Mouse (Mus musculus) CD4-positive naive resting alpha-beta T cell, adult 76 days (primary cell): ENCODE results near the gene Pdgfa. TPM values are rescaled to one million over a fixed set of nuclear protein-coding genes. Genes with fewer than 3 reads are reported as not detected.

Experiments
- total RNA-seq: library from RNA; stranded (reverse); gene quantifications from one replicate; pipeline ENCODE4 v1.2.4, GENCODE M21; 2023

Gene Pdgfa
- not detected for total RNA-seq

DNA sequence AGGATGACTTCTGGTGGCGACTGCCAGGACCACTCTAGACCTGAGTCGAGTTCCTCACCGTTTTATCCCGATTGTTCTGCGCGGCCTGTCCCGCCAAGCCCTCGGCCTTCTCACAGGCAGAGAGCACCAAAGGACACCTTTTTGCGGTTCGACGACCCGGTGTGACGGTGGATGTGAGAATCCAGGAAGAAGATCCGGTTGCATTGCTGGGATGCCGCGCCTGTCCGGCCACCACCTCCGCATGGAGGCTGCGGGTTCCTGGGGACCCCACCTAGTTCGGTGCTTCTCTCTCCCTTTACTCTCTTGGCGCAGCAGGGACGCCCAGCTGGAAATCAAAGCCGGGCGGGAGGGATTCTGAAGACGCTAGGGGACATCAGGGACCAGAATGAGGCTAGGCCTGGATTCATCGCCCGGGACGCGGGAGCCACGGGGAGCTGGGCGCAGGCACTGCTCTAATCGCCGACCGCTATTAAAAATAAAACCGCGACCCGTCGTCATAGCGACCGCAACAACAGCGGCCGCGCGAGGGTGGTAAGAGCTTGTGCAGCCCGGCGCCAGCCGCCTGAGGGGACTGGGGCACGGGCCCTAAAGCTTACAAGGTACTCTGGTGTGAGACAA, at the start of gene Pdgfa:
Gene Pdgfa (minus strand): TSS at position 200 of the 618 bp plus-strand sequence.

Other genes starting within 250 kb of the Pdgfa start
- not detected for gene Fam20c, start 242.9 kb downstream of the Pdgfa start, total RNA-seq
- not detected for gene Gm5294, start 177.3 kb downstream of the Pdgfa start, total RNA-seq
- gene Prkar1b, start 152.6 kb upstream of the Pdgfa start, total RNA-seq, result 1.5 TPM
- gene Dnaaf5, start 152.9 kb upstream of the Pdgfa start, total RNA-seq, result 16.7 TPM
- 68.0 TPM for gene Sun1, start 203.3 kb upstream of the Pdgfa start, total RNA-seq